Mouse (Mus musculus): ENCODE results near the gene Cct8.

- no peak for TF ChIP-seq EP300 (optimal IDR thresholded peaks at IDR 0.05)
- TF ChIP-seq CTCF (IDR thresholded peaks at IDR 0.05; ENCODE audit: low read depth): no peak
Observed at GRCm38 (mm10) chr16:87511706-87512105, 16.0 kb upstream of the Cct8 start.

All from stomach, postnatal 0 days (tissue).